Mouse (Mus musculus): ENCODE data around the gene Arhgap24. TPM values are rescaled to one million over a fixed set of nuclear protein-coding genes. Genes with fewer than 3 reads are reported as not detected.

Gene Arhgap24
- polyA plus RNA-seq, 1 experiment from 2014 or later: 6.1 TPM

DNA sequence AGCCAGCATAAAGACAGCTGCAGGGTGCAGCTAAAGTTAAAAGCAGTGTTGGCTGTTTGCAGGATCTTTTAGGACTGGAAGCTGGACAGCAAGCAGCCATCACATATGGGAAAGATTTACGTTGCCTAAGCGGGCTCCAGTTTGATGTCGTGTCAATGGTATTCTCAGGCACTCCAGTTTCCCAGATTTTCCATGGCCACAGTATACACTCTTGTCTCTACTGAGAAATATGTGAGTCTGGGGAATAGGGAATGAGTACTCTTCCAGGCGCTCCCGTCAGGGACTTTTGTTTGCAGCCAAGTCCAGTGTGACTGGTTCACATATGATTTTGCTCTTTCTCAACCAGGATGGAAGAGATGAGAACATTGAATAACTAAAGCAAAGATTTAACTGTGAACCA lies 254.9 kb downstream of the Arhgap24 start:
- Histone ChIP-seq H3K27me3 (replicated peaks) (no peaks in the 10 kb centered on the region), H3K27ac (no peak overlapping the region), H3K4me3 (no peak overlapping the region), H3K9me3 (no peaks in the 10 kb centered on the region), H3K9ac (no peak overlapping the region), H3K4me1 (no peaks in the 10 kb centered on the region), H3K36me3 (no peaks in the 10 kb centered on the region), H3K4me2 (replicated peaks) (no peak overlapping the region)
- WGBS: 65% methylated on average over 5 of the region's 5 CpGs
- ATAC-seq (ENCODE audit: low FRiP score, low read depth): no peak

DNA sequence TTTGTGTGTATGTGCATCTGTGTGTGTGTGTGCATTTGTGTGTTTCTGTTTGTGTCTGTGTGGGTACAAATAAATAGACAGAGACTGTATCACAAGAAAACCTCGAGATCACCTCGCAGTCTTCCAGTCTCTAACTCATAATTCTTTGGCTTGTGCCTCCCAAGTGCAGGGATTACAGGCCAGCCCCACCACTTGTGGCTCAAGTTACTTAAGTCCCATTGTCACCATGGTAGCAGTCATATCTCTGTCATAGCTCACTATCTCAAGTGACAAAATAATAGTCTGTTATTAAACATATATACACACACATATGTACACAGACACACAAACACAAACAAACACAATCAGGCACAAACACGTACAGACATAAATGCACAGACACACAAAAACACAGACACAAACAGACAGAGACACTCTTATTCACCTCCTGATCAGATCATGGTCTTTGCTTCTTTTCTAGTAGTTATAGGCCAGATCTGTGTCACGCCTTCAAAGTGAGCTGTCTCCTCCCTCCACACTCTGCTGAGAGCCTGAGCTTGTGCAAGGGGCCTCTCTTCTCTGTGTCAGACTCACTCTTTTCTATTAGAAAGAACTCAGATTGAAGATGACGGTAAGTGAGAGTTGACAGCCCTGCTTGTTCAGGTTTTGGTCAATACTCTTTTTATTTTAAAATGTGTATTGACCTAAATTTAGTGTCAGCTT lies 261.5 kb downstream of the Arhgap24 start:
- Histone ChIP-seq H3K9me3 (no peaks in the 10 kb centered on the region), H3K27me3 (replicated peaks) (no peaks in the 10 kb centered on the region), H3K4me2 (replicated peaks) (no peak overlapping the region), H3K4me3 (no peak overlapping the region), H3K36me3 (no peaks in the 10 kb centered on the region), H3K4me1 (no peaks in the 10 kb centered on the region), H3K9ac (no peak overlapping the region), H3K27ac (no peak overlapping the region)
- no peak for ATAC-seq (ENCODE audit: low FRiP score, low read depth)
- WGBS: 72% methylated on average over 5 of the region's 5 CpGs

GRCm38 (mm10) chr5:102743436-102743835 lies 262.2 kb downstream of the Arhgap24 start:
- no peak for ATAC-seq (ENCODE audit: low FRiP score, low read depth)
- WGBS: 80% methylated on average over 3 of the region's 3 CpGs
- Histone ChIP-seq H3K4me1 (no peaks in the 10 kb centered on the region), H3K4me3 (no peak overlapping the region), H3K4me2 (replicated peaks) (no peak overlapping the region), H3K36me3 (no peaks in the 10 kb centered on the region), H3K9ac (no peak overlapping the region), H3K9me3 (no peaks in the 10 kb centered on the region), H3K27me3 (replicated peaks) (no peaks in the 10 kb centered on the region), H3K27ac (no peak overlapping the region)

DNA sequence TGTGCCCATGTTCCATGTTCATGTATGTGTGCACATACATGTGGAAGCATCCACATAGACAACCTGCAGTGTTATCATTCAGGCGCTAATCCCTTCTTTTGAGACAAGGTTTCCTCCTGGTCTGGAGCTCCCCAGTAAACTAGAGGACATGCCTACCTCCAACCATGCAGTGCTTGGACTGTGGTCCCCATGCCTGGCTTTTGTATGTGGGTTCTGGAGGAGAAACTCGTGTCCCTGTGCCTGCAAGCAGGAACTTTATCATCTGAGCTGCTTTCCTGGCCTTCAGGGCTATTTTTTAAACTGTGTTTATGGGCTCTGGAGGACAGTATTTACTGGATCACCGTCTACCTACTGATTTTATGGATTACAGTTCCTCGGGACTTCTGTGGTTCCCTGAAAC lies 262.9 kb downstream of the Arhgap24 start:
- no peaks in the 10 kb centered on the region for H3K4me1 ChIP-seq
- no peak overlapping the region for H3K4me3 ChIP-seq
- WGBS: 78% methylated on average over 4 of the region's 4 CpGs
- ATAC-seq (ENCODE audit: low FRiP score, low read depth): no peak
- no peak overlapping the region for H3K27ac ChIP-seq
- no peaks in the 10 kb centered on the region for H3K36me3 ChIP-seq
- H3K27me3 ChIP-seq (replicated peaks): no peaks in the 10 kb centered on the region
- no peak overlapping the region for H3K9ac ChIP-seq
- H3K9me3 ChIP-seq: no peaks in the 10 kb centered on the region
- no peak overlapping the region for H3K4me2 ChIP-seq (replicated peaks)

GRCm38 (mm10) chr5:102748146-102748545 lies 267.0 kb downstream of the Arhgap24 start:
- Histone ChIP-seq H3K36me3 (no peaks in the 10 kb centered on the region), H3K4me3 (no peak overlapping the region), H3K9ac (no peak overlapping the region), H3K4me2 (replicated peaks) (no peak overlapping the region), H3K27me3 (replicated peaks) (no peaks in the 10 kb centered on the region), H3K4me1 (no peaks in the 10 kb centered on the region), H3K9me3 (no peaks in the 10 kb centered on the region), H3K27ac (no peak overlapping the region)
- ATAC-seq (ENCODE audit: low FRiP score, low read depth): no peak
- WGBS: 73% methylated on average over 9 of the region's 9 CpGs

- Histone ChIP-seq H3K4me3 (no peak overlapping the region), H3K36me3 (no peaks in the 10 kb centered on the region), H3K27ac (no peak overlapping the region), H3K4me1 (no peaks in the 10 kb centered on the region), H3K4me2 (replicated peaks) (no peak overlapping the region), H3K9me3 (no peaks in the 10 kb centered on the region), H3K27me3 (replicated peaks) (no peaks in the 10 kb centered on the region), H3K9ac (no peak overlapping the region)
- no peak for ATAC-seq (ENCODE audit: low FRiP score, low read depth)
- 78% methylated on average over 8 of the region's 8 CpGs for WGBS
Observed at GRCm38 (mm10) chr5:102749020-102749419, 267.8 kb downstream of the Arhgap24 start.

GRCm38 (mm10) chr5:102750674-102751073 lies 269.5 kb downstream of the Arhgap24 start:
- no peaks in the 10 kb centered on the region for H3K27me3 ChIP-seq (replicated peaks)
- no peak for ATAC-seq (ENCODE audit: low FRiP score, low read depth)
- no peak overlapping the region for H3K4me2 ChIP-seq (replicated peaks)
- no peaks in the 10 kb centered on the region for H3K4me1 ChIP-seq
- H3K9me3 ChIP-seq: no peaks in the 10 kb centered on the region
- no peaks in the 10 kb centered on the region for H3K36me3 ChIP-seq
- no peak overlapping the region for H3K27ac ChIP-seq
- WGBS: 80% methylated on average over 5 of the region's 5 CpGs
- H3K4me3 ChIP-seq: no peak overlapping the region
- H3K9ac ChIP-seq: no peak overlapping the region

DNA sequence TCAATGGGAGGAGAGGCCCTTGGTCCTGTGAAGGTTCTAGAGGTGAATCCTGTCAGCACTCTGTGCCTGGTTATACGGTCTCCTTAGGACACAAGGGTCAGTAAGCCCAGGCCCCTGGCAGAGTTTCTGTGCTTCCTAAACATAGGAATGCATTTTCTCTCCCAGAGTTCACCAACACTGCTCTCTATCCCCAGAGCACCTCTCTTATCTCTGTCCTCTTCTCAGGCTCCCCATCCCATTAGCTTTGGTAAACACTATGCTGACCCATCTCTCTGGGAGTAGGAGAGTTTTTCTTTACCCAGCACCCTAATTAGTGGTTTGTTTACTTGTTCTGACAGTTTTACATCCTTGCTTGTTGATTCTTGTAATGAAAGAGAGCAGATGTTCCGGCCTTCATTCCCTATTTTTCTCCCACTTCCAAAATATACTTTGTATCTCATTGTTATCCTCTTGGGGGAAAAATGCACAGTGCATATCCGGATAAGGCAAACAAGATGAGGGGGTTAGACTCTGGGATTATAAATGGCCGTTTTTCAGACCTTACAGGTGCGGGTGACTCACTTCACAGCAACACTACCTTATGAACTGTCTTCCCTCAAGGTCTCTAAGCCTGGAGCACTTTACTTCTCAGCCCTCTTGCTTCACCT lies 270.6 kb downstream of the Arhgap24 start:
- no peaks in the 10 kb centered on the region for H3K4me1 ChIP-seq
- H3K36me3 ChIP-seq: no peaks in the 10 kb centered on the region
- H3K4me3 ChIP-seq: no peak overlapping the region
- H3K9ac ChIP-seq: no peak overlapping the region
- no peak overlapping the region for H3K27ac ChIP-seq
- no peaks in the 10 kb centered on the region for H3K27me3 ChIP-seq (replicated peaks)
- no peak overlapping the region for H3K4me2 ChIP-seq (replicated peaks)
- ATAC-seq (ENCODE audit: low FRiP score, low read depth): no peak
- WGBS: 61% methylated on average over 5 of the region's 5 CpGs
- no peaks in the 10 kb centered on the region for H3K9me3 ChIP-seq

- no peak overlapping the region for H3K27ac ChIP-seq
- no peak for ATAC-seq (ENCODE audit: low FRiP score, low read depth)
Observed at GRCm38 (mm10) chr5:102752308-102752663, 271.1 kb downstream of the Arhgap24 start.

GRCm38 (mm10) chr5:102757040-102757439 lies 275.8 kb downstream of the Arhgap24 start:
- Histone ChIP-seq H3K4me2 (replicated peaks) (no peak overlapping the region), H3K36me3 (no peaks in the 10 kb centered on the region), H3K9me3 (no peaks in the 10 kb centered on the region), H3K4me1 (no peaks in the 10 kb centered on the region), H3K4me3 (no peak overlapping the region), H3K27me3 (replicated peaks) (no peaks in the 10 kb centered on the region), H3K27ac (no peak overlapping the region), H3K9ac (no peak overlapping the region)
- no peak for ATAC-seq (ENCODE audit: low FRiP score, low read depth)
- 87% methylated on average over 6 of the region's 6 CpGs for WGBS

More at GRCm38 (mm10) chr5:102752308-102752663, 271.1 kb downstream of the Arhgap24 start:
- Histone ChIP-seq H3K36me3 (no peaks in the 10 kb centered on the region), H3K4me2 (replicated peaks) (no peak overlapping the region), H3K4me3 (no peak overlapping the region), H3K9ac (no peak overlapping the region), H3K4me1 (no peaks in the 10 kb centered on the region), H3K27me3 (replicated peaks) (no peaks in the 10 kb centered on the region), H3K9me3 (no peaks in the 10 kb centered on the region)
- WGBS: 21% methylated on average over 2 of the region's 2 CpGs

GRCm38 (mm10) chr5:102765694-102766093 lies 284.5 kb downstream of the Arhgap24 start:
- Histone ChIP-seq H3K36me3 (no peaks in the 10 kb centered on the region), H3K9ac (no peak overlapping the region), H3K4me1 (peaks cover 9% of the 10 kb centered on the region; the same call in 1 of the 2 replicates), H3K27me3 (replicated peaks) (no peaks in the 10 kb centered on the region), H3K27ac (no peak overlapping the region), H3K4me3 (no peak overlapping the region), H3K9me3 (no peaks in the 10 kb centered on the region), H3K4me2 (replicated peaks) (no peak overlapping the region)
- WGBS: 81% methylated on average over 10 of the region's 10 CpGs
- ATAC-seq (ENCODE audit: low FRiP score, low read depth): no peak

DNA sequence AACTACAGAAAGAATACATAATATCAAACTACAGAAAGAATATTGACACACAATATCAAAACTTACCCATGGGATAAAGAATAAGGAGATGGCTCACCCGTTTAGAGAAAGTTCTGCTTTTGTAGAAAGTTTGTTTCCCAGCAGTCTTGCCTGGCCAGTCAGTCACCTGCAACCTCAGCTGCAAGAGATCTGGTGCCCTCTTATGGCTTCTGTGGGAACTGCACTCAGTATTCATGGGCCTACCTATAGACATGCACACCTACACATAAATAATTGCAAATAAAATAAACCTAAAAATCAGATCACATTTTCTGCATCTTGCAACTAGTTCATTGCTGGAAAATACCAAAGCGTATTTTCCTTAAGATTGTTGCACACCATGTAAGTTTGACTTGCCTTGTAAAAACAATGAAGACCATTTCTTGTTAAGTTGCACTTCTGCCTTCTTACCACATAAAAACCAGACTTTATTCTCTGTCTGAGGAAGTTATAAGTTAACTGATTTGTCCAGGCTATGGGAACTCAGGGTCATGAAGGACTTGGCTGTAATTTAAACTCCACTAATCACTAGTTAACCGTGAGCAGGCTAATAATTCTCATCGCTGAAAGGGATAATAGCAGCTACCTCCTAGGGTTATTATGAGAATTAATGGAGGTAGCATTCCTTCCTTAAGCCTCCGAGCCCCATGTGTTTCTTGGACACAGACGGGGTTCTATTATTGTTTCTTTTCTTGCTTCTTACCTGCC lies 285.3 kb downstream of the Arhgap24 start:
- H3K36me3 ChIP-seq: no peaks in the 10 kb centered on the region
- no peak overlapping the region for H3K4me3 ChIP-seq
- no peak overlapping the region for H3K9ac ChIP-seq
- H3K9me3 ChIP-seq: no peaks in the 10 kb centered on the region
- no peak for ATAC-seq (ENCODE audit: low FRiP score, low read depth)
- H3K27ac ChIP-seq: no peak overlapping the region
- WGBS: 75% methylated on average over 6 of the region's 6 CpGs
- H3K4me2 ChIP-seq (replicated peaks): no peak overlapping the region
- H3K27me3 ChIP-seq (replicated peaks): no peaks in the 10 kb centered on the region
- H3K4me1 ChIP-seq: peaks cover 9% of the 10 kb centered on the region; the same call in 1 of the 2 replicates

All from neural tube, embryonic 12.5 days (tissue).